Mouse (Mus musculus): ENCODE measurements around the gene Arl8a.
"Not testable (repeated sequence)": the region's sequence is repeated elsewhere in the genome, so short reads cannot be mapped to it uniquely, and the experiment has no call there.

Gene Arl8a

GRCm38 (mm10) chr1:135169556-135170224, 23.1 kb downstream of the Arl8a start:
- in situ Hi-C loops (cut with MseI, MboI): loop anchor here (5.0 kb wide), 2 partner anchors 193 to 198 kb away; no protein-coding TSS in a partner anchor

DNA sequence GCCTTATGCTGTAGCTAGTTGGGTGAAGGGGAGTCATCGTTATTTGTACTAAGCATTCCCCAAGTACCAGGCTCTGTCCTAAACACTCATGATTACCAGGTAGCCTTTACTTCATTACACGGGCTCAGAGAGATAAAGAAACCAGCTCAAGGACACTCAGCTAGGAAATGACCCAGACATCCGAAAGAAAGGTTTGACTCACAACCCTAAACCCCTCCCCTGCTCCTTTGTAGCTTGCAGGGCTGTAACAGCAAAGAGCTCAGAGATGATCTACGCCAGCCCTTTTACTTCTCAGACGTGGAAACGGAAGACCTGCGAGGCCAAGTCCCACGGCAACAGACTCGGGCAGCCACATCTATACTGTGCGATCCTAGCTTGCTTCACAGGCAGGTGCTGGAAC, 23.7 kb downstream of the Arl8a start:
- in situ Hi-C loops (cut with MseI, MboI): loop anchor here (5.0 kb wide), 2 partner anchors 192 to 197 kb away; no protein-coding TSS in a partner anchor

- in situ Hi-C loops (cut with MseI, MboI): loop anchor here (5.0 kb wide), 2 partner anchors 191 to 196 kb away; no protein-coding TSS in a partner anchor
These were observed 24.6 kb downstream of the Arl8a start for GRCm38 (mm10) chr1:135171202-135171601.

DNA sequence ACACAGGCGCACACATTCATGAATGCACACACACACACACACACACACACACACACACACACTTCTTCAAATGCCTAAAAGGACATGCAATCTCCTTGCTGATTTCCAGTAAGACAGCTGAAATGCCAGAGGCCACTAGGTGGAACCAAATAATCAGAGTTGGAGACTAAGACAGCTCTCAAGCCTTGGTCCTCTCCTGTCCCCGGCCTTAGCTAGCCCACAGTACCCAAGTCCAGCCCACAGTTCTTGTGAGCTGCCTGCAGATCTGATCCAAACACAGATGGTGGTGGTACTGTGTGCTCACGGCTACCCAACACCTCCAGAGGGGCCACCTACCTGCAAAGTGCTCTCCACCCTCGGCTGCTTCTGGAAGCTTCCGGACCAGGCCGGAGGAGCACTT, 25.4 kb downstream of the Arl8a start:
- in situ Hi-C loops (cut with MseI, MboI): loop anchor here (5.0 kb wide), 2 partner anchors 190 to 195 kb away; no protein-coding TSS in a partner anchor

- in situ Hi-C loops (cut with MseI, MboI): loop anchor here (5.0 kb wide), 2 partner anchors 189 to 194 kb away; no protein-coding TSS in a partner anchor
These were observed 26.7 kb downstream of the Arl8a start for GRCm38 (mm10) chr1:135173311-135173710.

DNA sequence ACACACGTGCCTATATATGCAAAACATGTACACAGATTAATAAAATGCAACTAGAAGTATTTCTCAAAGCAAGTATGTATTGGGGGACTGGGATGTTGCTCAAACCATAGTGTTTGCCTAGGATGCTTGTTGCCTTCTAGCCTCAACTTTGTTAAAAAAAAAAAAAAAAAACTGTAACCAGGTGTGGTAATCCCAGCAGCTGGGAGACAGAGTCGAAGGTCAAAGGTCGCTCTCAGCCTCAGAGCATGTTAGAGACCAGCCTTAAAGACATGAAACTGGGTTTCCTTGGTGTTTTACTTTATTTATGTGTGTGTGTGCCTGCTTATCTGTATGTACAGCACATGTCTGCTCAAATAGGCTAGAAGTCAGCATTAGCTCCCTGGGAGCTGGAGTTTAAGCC, 28.6 kb downstream of the Arl8a start:
- in situ Hi-C loops (cut with MseI, MboI): loop anchor here in 1 of 2 experiments (5.0 kb wide), 1 partner anchor 77 kb away; no protein-coding TSS in a partner anchor

DNA sequence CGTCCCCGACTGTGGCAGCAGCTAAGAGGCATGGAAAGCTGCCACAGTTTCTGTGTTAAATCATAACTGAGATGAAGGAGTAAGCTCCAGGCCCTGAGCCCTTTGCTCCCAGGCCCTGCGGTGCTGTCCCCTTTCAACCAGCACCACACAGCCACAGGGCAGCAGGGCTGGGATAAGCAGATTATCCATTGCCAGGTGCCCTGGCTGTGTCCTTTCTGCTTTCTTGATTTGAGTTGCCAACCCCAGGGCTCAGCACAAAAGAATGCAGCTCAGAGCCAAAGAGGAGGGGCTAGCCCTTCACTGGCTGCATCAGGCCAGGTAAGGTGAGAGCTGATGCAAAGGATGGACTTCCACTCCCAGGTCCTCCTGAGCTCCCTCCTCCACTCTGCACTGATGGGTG, 31.1 kb downstream of the Arl8a start:
- in situ Hi-C loops (cut with MseI, MboI): loop anchor here in 1 of 2 experiments (5.0 kb wide), 1 partner anchor 75 kb away; no protein-coding TSS in a partner anchor

- in situ Hi-C loops (cut with MseI, MboI): loop anchor here in 1 of 2 experiments (5.0 kb wide), 1 partner anchor 73 kb away; no protein-coding TSS in a partner anchor
These were observed 32.2 kb downstream of the Arl8a start for GRCm38 (mm10) chr1:135178863-135179262.

GRCm38 (mm10) chr1:135180830-135181229, 34.2 kb downstream of the Arl8a start:
- in situ Hi-C loops (cut with MseI, MboI): no loop called here

DNA sequence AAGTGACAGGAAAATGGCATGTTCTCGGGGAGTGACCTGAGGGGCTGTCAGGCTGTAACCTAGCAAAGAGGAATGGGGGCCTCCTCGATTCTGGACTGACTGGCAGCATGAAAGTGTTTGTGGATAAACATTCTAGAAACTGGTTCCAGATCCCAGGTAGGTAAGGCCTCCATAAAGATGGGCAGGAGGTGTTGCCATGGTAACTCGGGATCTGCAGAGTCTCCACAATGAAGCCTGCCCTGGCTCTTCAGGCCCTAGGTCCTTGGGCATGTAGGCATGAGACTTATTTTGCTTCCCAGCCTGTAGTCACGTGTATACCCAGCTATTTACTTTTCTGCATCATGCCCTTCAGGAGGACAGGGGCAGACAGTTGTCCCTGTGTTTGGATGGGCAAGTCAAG, 34.7 kb downstream of the Arl8a start:
- in situ Hi-C loops (cut with MseI, MboI): no loop called here

DNA sequence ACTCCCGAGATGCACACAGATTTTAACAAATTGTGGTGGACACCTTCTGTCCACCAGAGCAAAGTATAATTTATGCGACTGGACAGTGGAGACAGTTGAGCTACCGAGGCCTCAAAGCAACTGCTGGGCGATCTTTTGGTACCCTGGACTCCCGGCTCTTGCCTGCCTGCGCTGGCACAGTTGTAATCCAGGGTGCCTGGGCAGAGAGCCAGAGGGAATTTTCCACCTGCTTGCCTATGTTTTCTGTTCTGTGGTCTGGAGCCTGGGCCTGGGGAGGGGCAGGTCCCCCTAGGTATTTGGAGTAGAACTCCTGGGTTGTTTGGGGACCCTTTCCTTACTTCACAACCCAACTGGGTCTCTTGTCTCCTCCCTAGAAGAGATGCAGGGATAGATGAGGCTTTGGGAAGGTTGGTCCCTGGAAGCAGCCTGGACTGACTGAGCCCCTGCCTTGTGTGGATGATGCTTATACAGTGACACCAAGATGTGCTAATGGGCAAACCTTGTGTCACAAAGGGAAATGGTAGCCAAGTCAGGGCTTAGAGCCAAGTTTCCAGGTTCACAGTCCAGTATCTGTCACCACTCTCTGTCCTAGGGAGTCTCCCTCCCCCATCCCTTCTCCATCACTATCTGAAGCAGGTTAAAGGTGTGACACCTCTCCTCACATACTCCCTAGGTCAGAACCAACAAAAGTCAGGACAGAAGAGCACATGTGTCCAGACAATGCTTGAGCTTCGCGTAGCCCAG, 35.4 kb downstream of the Arl8a start:
- in situ Hi-C loops (cut with MseI, MboI): no loop called here

- in situ Hi-C loops (cut with MseI, MboI): no loop called here
These were observed 36.4 kb downstream of the Arl8a start for GRCm38 (mm10) chr1:135182975-135183374.

DNA sequence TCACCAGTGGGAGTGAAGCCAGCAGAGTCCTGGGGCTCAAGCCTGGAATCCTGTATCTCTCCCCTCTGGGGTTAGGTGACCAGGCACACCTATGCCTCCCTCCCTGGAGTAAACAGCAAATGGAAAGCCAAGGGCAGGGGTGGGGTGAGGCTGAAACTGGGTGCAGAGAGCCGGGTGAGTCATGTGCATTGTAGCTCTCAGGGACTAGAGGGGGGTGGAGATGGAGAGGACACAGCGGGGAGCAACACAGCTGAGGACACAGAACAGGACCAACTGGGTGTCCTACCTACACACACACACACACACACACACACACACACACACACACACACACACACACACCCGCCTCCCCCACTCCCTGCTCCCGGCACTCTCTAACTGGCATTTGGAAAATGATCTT, 36.8 kb downstream of the Arl8a start:
- in situ Hi-C loops (cut with MseI, MboI): no loop called here

GRCm38 (mm10) chr1:135183941-135184570, 37.4 kb downstream of the Arl8a start:
- in situ Hi-C loops (cut with MseI, MboI): no loop called here

DNA sequence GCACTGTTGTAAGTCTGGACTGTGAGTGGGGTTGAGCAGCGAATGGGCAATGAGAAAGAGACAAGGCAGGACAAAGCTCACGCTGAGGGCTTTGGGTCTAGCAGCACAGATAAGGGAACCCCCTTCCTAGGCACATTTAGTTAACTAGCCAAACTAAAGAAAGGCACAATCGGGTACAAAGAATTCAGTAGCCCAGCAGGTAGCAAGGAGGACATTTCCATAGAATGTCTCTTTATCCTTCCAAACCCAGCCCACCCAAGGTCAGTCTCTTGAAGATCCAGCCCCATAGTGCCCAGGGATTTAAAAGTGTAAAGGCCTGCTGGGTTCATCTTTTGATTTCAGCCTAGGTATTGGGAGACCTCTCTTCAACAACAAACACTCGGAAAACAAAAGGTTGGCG, 39.3 kb downstream of the Arl8a start:
- in situ Hi-C loops (cut with MseI, MboI): loop anchor here in 1 of 2 experiments (5.0 kb wide), 1 partner anchor 66 kb away; no protein-coding TSS in a partner anchor

DNA sequence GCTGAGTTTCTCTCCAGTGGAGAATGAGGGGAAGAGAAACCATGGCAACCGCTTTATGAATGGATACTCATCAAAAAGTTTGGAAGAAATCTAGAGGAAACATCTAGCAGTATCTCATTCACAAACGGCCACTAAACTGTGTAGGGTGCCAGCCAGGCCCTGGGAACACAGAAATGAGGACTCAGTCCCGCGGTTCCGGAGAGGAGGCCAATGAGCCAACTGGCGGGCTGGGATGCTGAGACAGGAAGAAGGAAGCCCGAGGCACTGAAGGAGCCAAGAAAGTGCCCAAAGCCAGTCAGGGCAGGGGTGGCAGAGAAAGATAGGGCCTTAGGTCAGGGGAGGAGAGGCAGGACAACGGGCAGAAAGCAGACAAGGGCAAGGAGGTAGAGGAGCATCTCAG, 39.8 kb downstream of the Arl8a start:
- in situ Hi-C loops (cut with MseI, MboI): loop anchor here in 1 of 2 experiments (5.0 kb wide), 1 partner anchor 66 kb away; no protein-coding TSS in a partner anchor

GRCm38 (mm10) chr1:135187016-135187415, 40.4 kb downstream of the Arl8a start:
- in situ Hi-C loops (cut with MseI, MboI): loop anchor here in 1 of 2 experiments (5.0 kb wide), 1 partner anchor 65 kb away; no protein-coding TSS in a partner anchor

- in situ Hi-C loops (cut with MseI, MboI): loop anchor here in 1 of 2 experiments (5.0 kb wide), 1 partner anchor 64 kb away; no protein-coding TSS in a partner anchor
These were observed 41.6 kb downstream of the Arl8a start for GRCm38 (mm10) chr1:135188197-135188596.

- in situ Hi-C loops (cut with MseI, MboI): loop anchor here in 1 of 2 experiments (5.0 kb wide), 1 partner anchor 63 kb away; no protein-coding TSS in a partner anchor
These were observed 42.6 kb downstream of the Arl8a start for GRCm38 (mm10) chr1:135189186-135189585.

DNA sequence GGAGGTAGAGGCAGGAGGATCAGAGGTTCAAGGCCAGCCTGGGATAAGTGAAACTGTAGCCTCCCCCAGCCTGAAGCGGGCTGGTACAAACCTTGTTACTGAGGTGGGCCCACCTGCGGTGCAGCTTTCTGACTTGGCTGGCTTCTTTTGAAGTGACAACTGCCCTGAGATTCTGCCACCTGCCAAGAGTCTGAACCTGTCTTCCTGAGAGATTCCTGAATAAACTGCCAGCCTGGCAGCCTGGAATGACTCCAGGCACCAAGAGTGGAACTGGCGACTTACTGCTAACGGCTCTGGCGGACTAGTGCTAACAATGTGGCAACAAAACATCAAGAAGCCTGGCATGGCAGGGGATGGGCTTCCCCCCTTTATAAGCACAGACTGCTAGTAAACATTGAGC, 47.7 kb downstream of the Arl8a start:
- in situ Hi-C loops (cut with MseI, MboI): not testable (repeated sequence)

GRCm38 (mm10) chr1:135195907-135196440, 49.4 kb downstream of the Arl8a start:
- in situ Hi-C loops (cut with MseI, MboI): no loop called here
